Comparison of ENCODE assay signal across 28 mouse cellular contexts in genomic region chr4:34917400-34917799, GRCm38 (mm10). TPM values are rescaled to one million over a fixed set of nuclear protein-coding genes. Genes with fewer than 3 reads are reported as not detected.
DNase-seq lines count a peak whose midpoint lies in the region; ATAC-seq lines count a peak whose summit lies in the region.
"Had no signal": no experiment of that assay in that cellular context is flagged by ENCODE, and none has a peak within 500 bp of the region (broad histone marks: within the 10 kb centered on the region; RNA-seq: fewer than 3 reads in every experiment).

No protein-coding gene starts in this region.

- H3K9me3 ChIP-seq in neural tube, embryonic 11.5 days (ENCODE audit: control insufficient read depth, low read length) = no peaks in the 10 kb centered on the region
- no peaks in the 10 kb centered on the region for H3K9me3 ChIP-seq in neural tube, embryonic 15.5 days (replicated peaks)
- no peaks in the 10 kb centered on the region for H3K9me3 ChIP-seq in forebrain, embryonic 16.5 days (ENCODE audit: control insufficient read depth, low read length)
- H3K9me3 ChIP-seq: heart, embryonic 10.5 days; hindbrain, embryonic 12.5 days; liver, embryonic 15.5 days; midbrain, embryonic 15.5 days; stomach, embryonic 15.5 days had no signal

- H3K27me3 ChIP-seq in neural tube, embryonic 11.5 days (ENCODE audit: control insufficient read depth, insufficient read depth, low read length) = no peaks in the 10 kb centered on the region
- H3K27me3 ChIP-seq in neural tube, embryonic 15.5 days (replicated peaks) = no peaks in the 10 kb centered on the region
- no peaks in the 10 kb centered on the region for H3K27me3 ChIP-seq in forebrain, embryonic 16.5 days (replicated peaks; ENCODE audit: control insufficient read depth, insufficient read depth, low read length)
- H3K27me3 ChIP-seq: hindbrain, embryonic 12.5 days; liver, embryonic 15.5 days; midbrain, embryonic 15.5 days; stomach, embryonic 15.5 days had no signal

- no peak overlapping the region for H3K27ac ChIP-seq in neural tube, embryonic 11.5 days (ENCODE audit: low read depth, low read length)
- no peak overlapping the region for H3K27ac ChIP-seq in neural tube, embryonic 15.5 days (replicated peaks)
- no peak overlapping the region for H3K27ac ChIP-seq in forebrain, embryonic 16.5 days (ENCODE audit: low read length)
- H3K27ac ChIP-seq: heart, embryonic 10.5 days; hindbrain, embryonic 12.5 days; liver, embryonic 15.5 days; midbrain, embryonic 15.5 days; stomach, embryonic 15.5 days had no signal

- H3K4me3 ChIP-seq in neural tube, embryonic 11.5 days (ENCODE audit: low read depth, low read length) = no peak overlapping the region
- H3K4me3 ChIP-seq in neural tube, embryonic 15.5 days (replicated peaks) = no peak overlapping the region
- H3K4me3 ChIP-seq in forebrain, embryonic 16.5 days (replicated peaks; ENCODE audit: low read length) = no peak overlapping the region
- H3K4me3 ChIP-seq: heart, embryonic 10.5 days; hindbrain, embryonic 12.5 days; liver, embryonic 15.5 days; midbrain, embryonic 15.5 days; stomach, embryonic 15.5 days had no signal

- no peak for ATAC-seq in neural tube, embryonic 11.5 days (ENCODE audit: insufficient read depth, low FRiP score, low TSS enrichment)
- no peak for ATAC-seq in neural tube, embryonic 15.5 days (ENCODE audit: low FRiP score)
- ATAC-seq in forebrain, embryonic 16.5 days = peak; percentile 83
- ATAC-seq: lung, postnatal 0 days; midbrain, embryonic 15.5 days had no signal

- H3K36me3 ChIP-seq in neural tube, embryonic 11.5 days (ENCODE audit: control insufficient read depth, insufficient read depth, low read length) = no peaks in the 10 kb centered on the region
- no peaks in the 10 kb centered on the region for H3K36me3 ChIP-seq in neural tube, embryonic 15.5 days
- H3K36me3 ChIP-seq in forebrain, embryonic 16.5 days (ENCODE audit: control insufficient read depth, insufficient read depth) = no peaks in the 10 kb centered on the region
- H3K36me3 ChIP-seq: heart, embryonic 10.5 days; hindbrain, embryonic 12.5 days; liver, embryonic 15.5 days; midbrain, embryonic 15.5 days; stomach, embryonic 15.5 days had no signal

- no peaks in the 10 kb centered on the region for H3K4me1 ChIP-seq in neural tube, embryonic 11.5 days (ENCODE audit: control insufficient read depth, insufficient read depth, low read length)
- no peaks in the 10 kb centered on the region for H3K4me1 ChIP-seq in neural tube, embryonic 15.5 days
- H3K4me1 ChIP-seq in forebrain, embryonic 16.5 days (replicated peaks; ENCODE audit: control insufficient read depth, insufficient read depth, low read length) = 0 out of 2 replicates have a peak, but pooled peaks cover 6% of the 10 kb centered on the region
- H3K4me1 ChIP-seq: heart, embryonic 10.5 days; hindbrain, embryonic 12.5 days; liver, embryonic 15.5 days; midbrain, embryonic 15.5 days; stomach, embryonic 15.5 days had no signal

- DNase-seq in adrenal gland, postnatal 14 days = peak; percentile 17
- DNase-seq in adrenal gland, postnatal 4 days (ENCODE audit: low spot score in 2 of 2) = no peak
- peak; percentile 12 for DNase-seq in neural tube, embryonic 11.5 days (ENCODE audit: low spot score)
- peak; percentile 14 for DNase-seq in ovary, postnatal 14 days (ENCODE audit: low spot score)
- no peak for DNase-seq in gastrocnemius, postnatal 36 days
- DNase-seq in spleen, postnatal 14 days (ENCODE audit: low spot score in 2 of 2) = no peak
- DNase-seq: cerebellum, adult 2 months; gastrocnemius, postnatal 25 days; heart, postnatal 10 days; left cerebral cortex, postnatal 4 days; right cerebral cortex, adult 18-20 months; spleen, adult 18-20 months had no signal

- no peak overlapping the region for H3K9ac ChIP-seq in neural tube, embryonic 11.5 days (ENCODE audit: low read length)
- no peak overlapping the region for H3K9ac ChIP-seq in neural tube, embryonic 15.5 days (replicated peaks)
- H3K9ac ChIP-seq in forebrain, embryonic 16.5 days (replicated peaks; ENCODE audit: low read depth, low read length) = no peak overlapping the region
- H3K9ac ChIP-seq: hindbrain, embryonic 12.5 days; liver, embryonic 15.5 days; midbrain, embryonic 15.5 days; stomach, embryonic 15.5 days had no signal

- H3K4me2 ChIP-seq in neural tube, embryonic 11.5 days (ENCODE audit: low read depth) = no peak overlapping the region
- H3K4me2 ChIP-seq in neural tube, embryonic 15.5 days = no peak overlapping the region
- H3K4me2 ChIP-seq in forebrain, embryonic 16.5 days (ENCODE audit: low read length) = no peak overlapping the region
- H3K4me2 ChIP-seq: hindbrain, embryonic 12.5 days; liver, embryonic 15.5 days; midbrain, embryonic 15.5 days; stomach, embryonic 15.5 days had no signal

- intact Hi-C loops in gastrocnemius, postnatal 36 days (cut with DNase I) = no loop called here

- 55% methylated on average over 7 of the region's 7 CpGs for WGBS in neural tube, embryonic 11.5 days
- WGBS in neural tube, embryonic 15.5 days = 29% methylated on average over 7 of the region's 7 CpGs
- WGBS in forebrain, embryonic 16.5 days = 14% methylated on average over 7 of the region's 7 CpGs

RNA-seq across cellular contexts. Expression of gene Cga, which starts 23.8 kb away (rescaled TPM):
- not detected in 2 replicates for total RNA-seq in adrenal gland, postnatal 14 days (2021)
- not detected for total RNA-seq in adrenal gland, postnatal 4 days (2021)
- not detected in 2 replicates for polyA plus RNA-seq in neural tube, embryonic 11.5 days (2014; fragmentation: Nextera tagmentation; extraction: Ambion mirVana)
- polyA plus RNA-seq in neural tube, embryonic 15.5 days (2015; fragmentation: Nextera tagmentation; extraction: Ambion mirVana) = 0.31 and 0.37 TPM in 2 replicates
- polyA plus RNA-seq in forebrain, embryonic 16.5 days (2015; fragmentation: Nextera tagmentation; extraction: Ambion mirVana) = not detected in 2 replicates
- total RNA-seq in gastrocnemius, postnatal 36 days (2021) = not detected
- total RNA-seq: adrenal gland, adult 18-20 months; common myeloid progenitor, adult 5-6 weeks; gastrocnemius, postnatal 25 days; heart, postnatal 10 days; layer of hippocampus, adult 18-20 months; left cerebral cortex, adult 18-20 months; left cerebral cortex, postnatal 4 days; megakaryocyte, adult 5-6 weeks; MEL had no signal
- polyA plus RNA-seq: cerebellum, adult 2 months; heart, embryonic 10.5 days; intestine, embryonic 14.5 days; kidney, embryonic 16.5 days; lung, postnatal 0 days; midbrain, embryonic 15.5 days; stomach, embryonic 15.5 days had no signal

RNA-seq across cellular contexts. Expression of gene Zfp292, which starts 34.6 kb away (rescaled TPM):
- 18.7 and 21.9 TPM in 2 replicates for total RNA-seq in adrenal gland, postnatal 14 days (2021)
- 10 to 100 TPM; 29.1 to 32.0 TPM for total RNA-seq in adrenal gland, postnatal 4 days (2021)
- polyA plus RNA-seq in neural tube, embryonic 11.5 days (2014; fragmentation: Nextera tagmentation; extraction: Ambion mirVana) = 38.4 and 38.8 TPM in 2 replicates
- 20.0 and 20.3 TPM in 2 replicates for polyA plus RNA-seq in neural tube, embryonic 15.5 days (2015; fragmentation: Nextera tagmentation; extraction: Ambion mirVana)
- polyA plus RNA-seq in forebrain, embryonic 16.5 days (2015; fragmentation: Nextera tagmentation; extraction: Ambion mirVana) = 36.6 and 41.5 TPM in 2 replicates
- 1 to 10 TPM; 5.6 to 8.0 TPM for total RNA-seq in gastrocnemius, postnatal 36 days (2021)

Comparison
In these comparisons a context has a peak if more than half of its experiments do, and no peak if none do; other contexts are left out.
1. DNase-seq: peak in adrenal gland, postnatal 14 days (single experiment), neural tube, embryonic 11.5 days (single experiment) and ovary, postnatal 14 days (single experiment); none in adrenal gland, postnatal 4 days (0 of 2), gastrocnemius, postnatal 36 days (0 of 2) and spleen, postnatal 14 days (0 of 2).